Mouse (Mus musculus): Measurements from ENCODE around the gene Cops7a.

The Cops7a gene

GRCm38 (mm10) chr6:124918890-124919627 is 46.3 kb downstream of the Cops7a start:
- DNase-seq (ENCODE audit: low read depth, low spot score): no peak

- DNase-seq (ENCODE audit: low read depth, low spot score): no peak
Measured at GRCm38 (mm10) chr6:124918331-124918690, 47.0 kb downstream of the Cops7a start.

- DNase-seq (ENCODE audit: low read depth, low spot score): peak; percentile 75
Measured at GRCm38 (mm10) chr6:124917518-124918330, 47.6 kb downstream of the Cops7a start.

GRCm38 (mm10) chr6:124916695-124917517 is 48.4 kb downstream of the Cops7a start:
- DNase-seq (ENCODE audit: low read depth, low spot score): peak; percentile 94

GRCm38 (mm10) chr6:124915942-124916694 is 49.2 kb downstream of the Cops7a start:
- peak; percentile 64 for DNase-seq (ENCODE audit: low read depth, low spot score)

- DNase-seq (ENCODE audit: low read depth, low spot score): no peak
Measured at GRCm38 (mm10) chr6:124915160-124915941, 50.0 kb downstream of the Cops7a start.

- DNase-seq (ENCODE audit: low read depth, low spot score): no peak
Measured at GRCm38 (mm10) chr6:124914511-124914910, 50.8 kb downstream of the Cops7a start.

- DNase-seq (ENCODE audit: low read depth, low spot score): no peak
Measured at GRCm38 (mm10) chr6:124913721-124914285, 51.5 kb downstream of the Cops7a start.

- no peak for DNase-seq (ENCODE audit: low read depth, low spot score)
Measured at GRCm38 (mm10) chr6:124913214-124913613, 52.1 kb downstream of the Cops7a start.

GRCm38 (mm10) chr6:124911533-124912218 is 53.7 kb downstream of the Cops7a start, which contains the start of gene Lag3:
Gene Lag3 (minus strand): TSS chr6:124911705.
- DNase-seq (ENCODE audit: low read depth, low spot score): peak; percentile 67

GRCm38 (mm10) chr6:124910032-124910431 is 55.3 kb downstream of the Cops7a start:
- peak; percentile 44 for DNase-seq (ENCODE audit: low read depth, low spot score)
